Mouse (Mus musculus) regulatory T cell (primary cell): ENCODE data around the gene Gm10778.

ENCODE experiments used
- in situ Hi-C: fragments of 300-600 bp; cut with MboI, MseI; formaldehyde crosslinking; loops from one replicate; pipeline ENCODE4 v1.15.1; 2025; ENCODE audit warnings: high pct_unique_total_duplicates

Gene Gm10778

DNA sequence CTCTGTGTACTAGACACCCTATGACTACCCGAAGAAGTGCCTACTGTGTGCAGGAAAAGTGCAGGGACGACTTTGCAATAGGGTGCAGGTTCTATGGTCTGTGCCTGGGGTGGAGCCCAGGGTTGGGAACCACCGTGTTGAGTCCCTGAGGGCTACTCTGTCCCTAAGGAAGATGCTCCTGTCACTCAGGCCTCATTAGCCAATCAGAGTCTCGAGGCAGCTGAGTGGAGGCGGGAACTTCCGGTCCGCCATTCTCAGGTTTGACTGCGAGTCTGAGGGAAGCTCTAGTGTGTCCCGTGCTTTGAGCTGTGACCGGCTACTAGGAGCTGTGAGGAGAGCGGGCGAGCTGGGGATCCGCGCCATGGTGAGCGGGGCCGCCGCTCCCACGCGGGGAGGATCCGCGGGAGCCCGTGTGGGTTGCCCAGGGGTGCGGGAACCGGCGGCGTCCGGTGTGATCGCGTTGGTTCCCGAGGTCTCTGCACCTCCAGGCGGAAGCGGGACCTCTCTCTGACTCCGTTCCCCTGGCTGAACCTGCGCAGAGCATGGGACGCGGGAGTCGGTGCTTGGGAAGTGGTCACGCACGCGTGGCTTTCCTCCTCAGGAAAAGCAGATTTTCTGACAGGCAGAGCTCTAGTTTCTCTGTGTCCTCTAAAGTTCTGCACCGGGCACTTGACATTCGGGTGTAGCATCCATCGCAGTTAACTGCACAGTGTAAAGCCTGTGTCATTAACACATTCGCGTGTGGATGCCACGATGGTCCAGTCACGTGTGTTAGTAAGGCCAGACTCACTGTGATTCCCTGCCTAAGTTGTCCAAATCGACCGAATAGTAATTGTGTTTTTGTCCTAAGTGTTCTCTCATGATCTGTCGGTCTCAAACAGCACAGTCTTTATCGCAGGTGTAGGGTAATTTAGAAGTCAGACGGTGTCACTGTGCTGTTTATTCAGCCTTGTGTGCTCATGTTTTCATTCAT, at the start of gene Gm10778:
Gm10778 (plus strand) TSS at position 257 of the 973 bp plus-strand sequence.
- in situ Hi-C loops, result loop anchor here (10.0 kb wide), 1 partner anchor 526 kb away; no protein-coding TSS in a partner anchor

DNA sequence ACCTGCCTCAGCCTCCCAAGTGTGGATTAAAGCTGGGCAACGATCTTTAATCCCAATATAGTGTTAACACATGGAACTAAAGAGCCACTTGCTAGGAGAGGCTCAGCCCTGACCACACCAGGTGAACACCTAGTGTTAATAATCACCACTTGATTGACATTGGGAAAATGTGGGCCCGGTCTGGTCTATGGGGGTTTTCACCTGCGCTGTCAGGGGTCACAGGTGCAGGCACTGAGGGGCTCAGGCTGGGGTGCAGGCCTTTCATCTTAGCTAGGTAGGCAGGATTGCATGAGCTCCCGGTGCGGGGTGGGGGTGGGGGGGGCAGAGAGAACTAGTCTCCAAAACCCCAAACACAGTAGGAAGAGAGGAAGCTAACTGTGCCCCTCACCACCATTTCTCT, 49.2 kb upstream of the Gm10778 start:
- in situ Hi-C loops, result no loop called here

- in situ Hi-C loops, result no loop called here
Observed at GRCm38 (mm10) chr10:81600096-81600495, 48.8 kb upstream of the Gm10778 start.

- in situ Hi-C loops, result no loop called here
Observed at GRCm38 (mm10) chr10:81600738-81601203, 48.1 kb upstream of the Gm10778 start, which contains the start of gene Tle6. Tle6 (minus strand) TSS chr10:81601073.

GRCm38 (mm10) chr10:81601396-81601905, 47.4 kb upstream of the Gm10778 start:
- in situ Hi-C loops, result no loop called here

GRCm38 (mm10) chr10:81602741-81603151, 46.1 kb upstream of the Gm10778 start:
- in situ Hi-C loops, result no loop called here

- in situ Hi-C loops, result no loop called here
Observed at GRCm38 (mm10) chr10:81604019-81604967, 44.6 kb upstream of the Gm10778 start.

DNA sequence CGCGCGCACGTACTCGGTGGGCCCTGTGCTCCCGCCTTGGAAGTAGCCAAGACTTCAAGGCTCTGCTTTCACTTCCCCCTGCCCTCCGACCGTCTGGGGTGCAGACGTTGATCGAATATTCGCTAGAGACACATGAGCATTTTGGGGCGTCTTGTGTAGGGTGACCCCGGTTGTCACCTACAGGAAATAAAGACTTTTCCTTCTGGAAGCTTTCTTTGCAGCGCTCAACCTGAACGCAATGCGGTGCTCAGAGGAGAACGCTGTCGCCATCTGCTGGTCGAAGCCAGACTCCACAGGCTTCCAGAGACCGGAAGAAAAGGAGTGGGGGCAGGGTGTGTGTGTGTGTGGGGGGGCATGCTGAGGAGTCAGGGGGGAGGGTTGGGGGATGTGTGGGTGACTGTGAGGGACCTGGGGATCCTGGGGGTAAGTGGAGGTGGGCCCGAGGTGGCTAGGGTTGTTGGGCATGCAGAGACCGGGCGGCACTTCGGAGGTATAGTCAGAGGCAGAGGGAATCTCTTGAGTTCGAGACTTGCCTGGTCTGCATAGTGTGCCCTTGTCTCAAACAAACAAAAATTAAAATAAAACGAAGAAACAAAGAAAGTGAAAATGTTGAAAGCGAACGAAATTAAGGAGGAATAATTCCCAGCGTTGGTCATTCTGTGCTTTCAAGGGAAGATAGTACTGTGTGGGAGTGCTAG, 43.7 kb upstream of the Gm10778 start:
- in situ Hi-C loops, result no loop called here

- in situ Hi-C loops, result no loop called here
Observed at GRCm38 (mm10) chr10:81605666-81605973, 43.2 kb upstream of the Gm10778 start.

DNA sequence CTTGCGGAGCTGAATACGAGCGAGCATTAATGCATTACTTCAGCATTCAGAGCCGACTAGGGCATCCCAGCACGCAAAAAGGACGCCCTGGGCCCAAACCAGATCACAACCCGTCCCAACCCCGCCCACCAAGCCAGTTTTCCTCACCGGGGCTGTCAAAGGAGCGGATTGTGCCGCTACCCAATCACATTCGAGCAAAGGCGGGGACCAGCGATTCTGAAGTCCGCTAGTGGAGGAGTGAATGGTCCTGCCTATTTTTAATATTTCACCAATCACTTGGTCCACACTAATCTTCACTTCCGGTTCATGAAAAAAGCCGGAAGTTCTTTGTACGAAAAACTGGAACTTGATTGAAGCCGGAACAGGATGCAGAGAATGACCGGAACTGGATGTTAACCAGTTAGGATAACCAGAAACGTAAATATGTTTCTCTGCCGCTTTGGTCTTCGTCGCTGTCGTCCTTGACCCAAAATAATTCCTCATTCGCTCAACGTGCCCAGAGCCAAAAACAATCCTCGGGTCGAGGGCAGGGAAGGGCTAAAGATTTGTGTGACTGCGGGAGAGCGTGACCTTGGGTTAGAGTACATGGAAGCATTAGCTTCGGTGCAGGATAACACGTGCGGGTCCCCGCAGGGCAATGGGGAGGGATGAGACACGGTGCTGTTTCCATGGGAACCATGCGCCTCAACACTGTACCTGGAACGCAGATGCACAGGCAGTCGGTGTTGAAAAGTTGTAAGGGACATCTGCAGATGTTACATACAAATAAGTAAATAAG, 42.7 kb upstream of the Gm10778 start, which contains the start of gene BC025920:
BC025920 (plus strand) TSS at position 297 of the 778 bp plus-strand sequence.
- in situ Hi-C loops, result no loop called here

DNA sequence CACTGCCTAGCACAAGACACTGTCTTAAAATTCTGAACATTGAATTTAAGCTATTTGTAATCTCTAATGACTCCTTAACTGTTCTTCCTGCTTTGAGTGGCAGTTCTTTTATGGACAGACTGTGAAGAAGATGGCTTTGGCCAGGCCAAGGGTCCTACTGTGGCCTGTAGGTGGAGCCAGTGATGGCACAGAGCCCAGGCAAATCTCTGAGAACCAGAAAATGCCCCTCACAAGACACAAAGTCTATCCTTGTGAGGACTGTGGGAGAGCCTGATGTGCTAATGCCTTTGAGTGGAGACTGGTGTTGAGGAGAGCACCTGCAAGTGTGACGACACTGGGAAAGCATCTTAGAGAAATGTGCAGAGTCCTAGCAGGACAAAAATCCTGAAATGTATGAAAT, 40.6 kb upstream of the Gm10778 start:
- in situ Hi-C loops, result no loop called here

DNA sequence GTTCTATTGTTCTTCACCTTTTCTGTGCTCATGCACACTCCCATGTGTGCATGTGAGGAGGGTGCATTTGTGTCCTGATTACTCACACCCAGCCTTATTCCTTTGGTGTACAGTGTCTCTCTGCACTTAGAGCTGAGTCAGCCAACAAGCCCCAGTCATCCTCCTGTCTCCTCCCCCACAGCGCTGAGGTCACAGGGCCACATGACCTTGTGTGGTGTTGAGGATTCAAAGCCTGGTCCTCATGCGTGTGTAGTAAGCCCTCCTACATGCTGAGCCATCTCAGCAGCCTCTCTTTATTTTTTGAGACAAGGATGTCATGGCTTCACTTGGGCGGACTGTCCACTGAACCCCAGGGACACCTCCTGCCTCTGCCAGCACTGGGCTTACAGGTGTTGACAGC, 36.1 kb upstream of the Gm10778 start:
- in situ Hi-C loops, result no loop called here

DNA sequence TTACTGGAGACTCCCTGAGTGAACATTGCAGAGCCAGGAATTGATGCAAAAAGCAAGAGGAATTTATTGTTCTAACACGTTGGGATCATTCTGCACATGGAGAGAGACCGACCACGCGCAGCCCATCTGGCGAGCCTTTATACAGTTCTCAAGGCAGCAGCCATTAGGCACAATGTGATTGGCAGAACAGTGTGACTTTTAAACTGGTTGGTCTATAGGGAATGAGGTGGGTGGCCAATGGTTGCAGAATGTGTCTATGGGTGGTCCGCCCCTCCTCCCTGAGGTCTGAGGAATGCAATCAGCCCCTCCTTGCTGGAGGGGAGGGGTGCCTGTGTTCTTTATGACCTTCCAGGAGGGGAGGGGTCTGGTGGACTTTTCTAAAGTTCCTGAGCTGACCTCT, 33.4 kb upstream of the Gm10778 start:
- in situ Hi-C loops, result no loop called here

DNA sequence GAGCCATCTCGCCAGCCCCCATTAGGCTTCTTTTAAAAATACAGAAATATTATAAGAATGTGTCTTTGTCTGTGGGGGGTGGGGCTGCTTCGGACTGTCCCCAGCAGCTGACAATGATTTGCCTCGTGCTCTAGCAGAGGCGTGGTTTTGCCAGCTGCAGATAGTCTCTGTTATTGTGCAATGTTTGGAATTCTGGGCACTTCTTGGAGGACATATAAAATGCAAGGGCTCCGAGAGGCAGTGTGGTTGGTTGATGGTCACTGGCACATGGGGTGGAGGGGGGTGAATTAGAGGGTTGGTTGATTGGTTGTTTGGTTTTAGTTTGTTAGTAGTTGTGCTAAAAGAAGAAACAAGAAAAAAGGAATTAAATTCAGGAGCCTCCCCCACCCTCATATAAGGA, 28.9 kb upstream of the Gm10778 start:
- in situ Hi-C loops, result no loop called here

DNA sequence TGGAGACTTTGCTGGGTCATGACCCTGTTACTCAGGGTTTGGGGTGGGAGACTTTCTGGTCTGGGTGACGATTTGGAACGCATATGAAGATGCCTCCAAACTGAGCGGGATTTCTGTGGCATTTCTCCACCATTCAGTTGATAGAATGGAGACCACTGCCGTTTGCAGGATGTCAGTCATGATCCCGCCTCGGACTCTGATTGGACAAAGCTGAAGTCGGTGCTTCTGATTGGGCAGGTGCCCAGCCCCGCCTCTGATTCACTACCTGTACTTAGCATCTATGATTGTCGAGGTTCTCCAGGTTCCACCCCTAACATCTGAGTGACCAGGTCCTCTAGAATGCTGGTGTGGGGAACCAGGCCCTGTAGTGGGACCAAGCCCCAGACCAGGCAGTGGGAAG, 28.1 kb upstream of the Gm10778 start:
- in situ Hi-C loops, result no loop called here

DNA sequence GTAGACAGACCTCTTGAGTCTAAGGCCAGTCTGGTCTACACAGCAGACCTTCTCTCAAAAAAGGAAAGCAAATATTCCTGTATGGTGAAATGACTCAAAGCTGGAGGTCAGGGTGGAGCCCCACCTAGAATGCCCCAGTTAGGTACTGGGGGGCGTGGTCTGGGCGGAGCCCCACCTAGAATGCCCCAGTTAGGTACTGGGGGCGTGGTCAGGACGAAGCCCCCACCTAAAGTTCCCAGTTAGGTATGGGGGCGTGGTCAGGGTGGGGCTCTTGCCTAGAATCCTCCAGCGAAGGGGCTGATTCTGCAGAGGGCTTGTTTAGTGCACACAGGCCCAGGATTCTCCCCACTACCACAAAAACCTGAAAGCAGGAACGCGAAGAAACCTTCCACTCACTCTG, 25.4 kb upstream of the Gm10778 start:
- in situ Hi-C loops, result no loop called here

DNA sequence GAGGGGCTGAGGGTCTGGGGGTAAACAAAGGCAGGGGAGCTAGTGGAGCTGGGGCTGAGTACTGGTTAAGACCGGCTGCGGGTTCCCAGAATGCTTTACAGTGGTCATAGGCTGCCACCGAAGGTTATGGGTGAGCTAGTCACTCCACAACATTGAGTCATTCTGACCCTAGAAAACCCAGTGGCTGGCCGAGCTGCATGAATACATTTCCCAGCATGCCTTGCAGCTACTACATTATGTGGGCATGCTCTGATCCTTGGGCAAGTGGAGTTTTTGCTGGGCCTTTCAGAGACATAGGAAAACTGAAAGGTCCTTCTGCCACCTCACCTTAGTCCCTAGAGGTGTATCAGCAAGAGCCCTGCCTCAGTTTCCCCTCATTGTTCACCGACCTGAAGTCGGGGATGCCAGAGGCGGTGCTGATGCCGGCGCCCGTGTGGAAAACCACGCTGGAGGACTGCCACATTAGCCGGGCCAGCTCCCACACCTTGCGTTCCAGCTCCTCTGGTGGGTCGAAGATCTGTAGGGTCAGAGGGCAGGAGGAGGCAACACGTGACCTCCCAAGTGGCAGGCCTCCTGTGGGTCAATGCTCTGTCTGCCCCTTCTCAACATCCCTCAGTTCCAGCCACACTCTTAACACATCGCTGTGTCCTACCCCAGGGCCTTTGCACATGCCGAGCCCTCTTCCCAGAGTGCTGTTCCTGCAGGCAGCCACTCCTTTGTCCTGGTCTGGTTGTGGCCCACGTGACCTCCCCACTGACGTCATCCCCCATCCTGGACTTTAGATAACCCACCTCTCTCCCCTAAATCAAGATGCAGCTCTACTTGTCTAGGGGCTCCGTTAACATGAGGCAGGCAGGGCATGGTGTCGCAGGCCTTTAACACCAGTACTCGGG, 22.5 kb upstream of the Gm10778 start:
- in situ Hi-C loops, result no loop called here

- in situ Hi-C loops, result no loop called here
Observed at GRCm38 (mm10) chr10:81626994-81627835, 21.6 kb upstream of the Gm10778 start, which contains the start of gene Sirt6. Sirt6 (minus strand) TSS chr10:81627797.
